Mouse (Mus musculus): ENCODE measurements at regions not wholly inside any gene's neighbourhood (a gene's known extent, or its start where the extent isn't known, plus 50 kb on each side); places are given as distances from the start of the nearest gene placed in this dataset.

DNA sequence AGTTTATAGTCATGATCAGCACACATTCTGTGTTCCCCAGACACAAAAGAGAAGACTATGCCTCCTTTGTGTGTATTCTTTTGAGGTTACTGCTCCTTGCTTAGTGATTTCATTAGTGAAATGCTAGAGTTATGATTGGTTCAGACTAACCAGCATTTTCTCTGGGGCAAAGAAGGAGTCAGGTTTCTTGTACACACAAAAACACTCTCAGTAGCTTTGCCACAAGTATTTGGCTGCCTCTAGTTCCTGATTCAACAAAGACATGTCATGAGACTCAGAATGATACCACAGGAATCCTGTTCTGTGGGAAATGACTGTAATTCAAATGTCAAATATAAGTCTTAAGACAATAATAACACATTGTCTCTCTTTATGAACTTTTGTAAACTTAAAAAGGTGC, 86.9 kb downstream of the Alx1 start:
- ATAC-seq (ENCODE audit: low FRiP score), result no peak
- Histone ChIP-seq H3K36me3 (ENCODE audit: insufficient read depth, low read length) (no peaks in the 10 kb centered on the region), H3K4me2 (ENCODE audit: low read depth, low read length, poor library complexity, severe bottlenecking) (no peak overlapping the region), H3K27ac (ENCODE audit: low read depth, low read length) (no peak overlapping the region), H3K9me3 (ENCODE audit: low read length) (no peaks in the 10 kb centered on the region), H3K4me3 (ENCODE audit: low read depth, low read length) (no peak overlapping the region), H3K4me1 (ENCODE audit: insufficient read depth, low read length) (no peaks in the 10 kb centered on the region), H3K9ac (replicated peaks; ENCODE audit: low read length, poor library complexity, severe bottlenecking) (no peak overlapping the region), H3K27me3 (ENCODE audit: insufficient read depth, low read length) (no peaks in the 10 kb centered on the region)
- no peak for DNase-seq (ENCODE audit: low spot score)
- no peak for TF ChIP-seq CTCF (IDR thresholded peaks at IDR 0.05)

GRCm38 (mm10) chr10:102940823-102941519, 89.0 kb downstream of the Alx1 start:
- TF ChIP-seq CTCF (IDR thresholded peaks at IDR 0.05), result no peak
- Histone ChIP-seq H3K4me2 (ENCODE audit: low read depth, low read length, poor library complexity, severe bottlenecking) (no peak overlapping the region), H3K9ac (replicated peaks; ENCODE audit: low read length, poor library complexity, severe bottlenecking) (no peak overlapping the region), H3K27me3 (ENCODE audit: insufficient read depth, low read length) (no peaks in the 10 kb centered on the region), H3K4me1 (ENCODE audit: insufficient read depth, low read length) (no peaks in the 10 kb centered on the region), H3K9me3 (ENCODE audit: low read length) (no peaks in the 10 kb centered on the region), H3K27ac (ENCODE audit: low read depth, low read length) (no peak overlapping the region), H3K4me3 (ENCODE audit: low read depth, low read length) (no peak overlapping the region), H3K36me3 (ENCODE audit: insufficient read depth, low read length) (no peaks in the 10 kb centered on the region)
- no peak for DNase-seq (ENCODE audit: low spot score)
- ATAC-seq (ENCODE audit: low FRiP score), result no peak

- no peaks in the 10 kb centered on the region for H3K4me1 ChIP-seq (ENCODE audit: insufficient read depth, low read length)
- DNase-seq (ENCODE audit: low spot score) (no peak), ATAC-seq (ENCODE audit: low FRiP score) (no peak)
- no peak overlapping the region for H3K27ac ChIP-seq (ENCODE audit: low read depth, low read length)
- no peaks in the 10 kb centered on the region for H3K9me3 ChIP-seq (ENCODE audit: low read length)
- H3K27me3 ChIP-seq (ENCODE audit: insufficient read depth, low read length), result no peaks in the 10 kb centered on the region
- no peak overlapping the region for H3K9ac ChIP-seq (replicated peaks; ENCODE audit: low read length, poor library complexity, severe bottlenecking)
- no peak overlapping the region for H3K4me2 ChIP-seq (ENCODE audit: low read depth, low read length, poor library complexity, severe bottlenecking)
- TF ChIP-seq CTCF (IDR thresholded peaks at IDR 0.05), result no peak
- H3K36me3 ChIP-seq (ENCODE audit: insufficient read depth, low read length), result no peaks in the 10 kb centered on the region
- 53% methylated on average over 3 of the region's 3 CpGs for WGBS
- H3K4me3 ChIP-seq (ENCODE audit: low read depth, low read length), result no peak overlapping the region
Measured at GRCm38 (mm10) chr10:102931445-102931844, 98.6 kb downstream of the Alx1 start.

- Histone ChIP-seq H3K36me3 (ENCODE audit: insufficient read depth, low read length) (no peaks in the 10 kb centered on the region), H3K27ac (ENCODE audit: low read depth, low read length) (no peak overlapping the region), H3K4me3 (ENCODE audit: low read depth, low read length) (no peak overlapping the region), H3K4me1 (ENCODE audit: insufficient read depth, low read length) (no peaks in the 10 kb centered on the region), H3K9ac (replicated peaks; ENCODE audit: low read length, poor library complexity, severe bottlenecking) (no peak overlapping the region), H3K27me3 (ENCODE audit: insufficient read depth, low read length) (no peaks in the 10 kb centered on the region), H3K9me3 (ENCODE audit: low read length) (no peaks in the 10 kb centered on the region), H3K4me2 (ENCODE audit: low read depth, low read length, poor library complexity, severe bottlenecking) (no peak overlapping the region)
- no peak for ATAC-seq (ENCODE audit: low FRiP score)
- 88% methylated on average over 1 of the region's 1 CpGs for WGBS
- no peak for TF ChIP-seq CTCF (IDR thresholded peaks at IDR 0.05)
- no peak for DNase-seq (ENCODE audit: low spot score)
Measured at GRCm38 (mm10) chr10:102928651-102929050, 101.4 kb downstream of the Alx1 start.

DNA sequence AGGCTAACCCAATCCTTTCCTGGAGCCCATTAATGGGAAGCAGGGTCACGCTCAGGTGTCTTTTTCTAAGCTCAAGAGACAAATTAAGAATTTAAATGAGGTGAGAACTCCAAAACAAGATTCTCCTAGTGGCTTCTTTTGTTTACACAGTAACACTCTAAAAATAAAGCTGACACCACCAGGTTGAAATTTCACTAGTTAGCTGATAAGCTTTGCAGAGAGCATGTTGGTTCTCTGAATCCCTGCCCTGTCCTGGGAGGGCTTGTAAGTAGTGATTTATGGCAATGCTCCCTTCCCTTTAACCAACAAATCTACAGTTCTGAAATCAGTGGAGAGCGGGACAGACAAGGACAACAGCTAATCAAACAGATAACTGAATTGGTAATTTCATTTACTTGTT, 132.6 kb downstream of the Alx1 start:
- ATAC-seq (ENCODE audit: low FRiP score) (no peak), DNase-seq (ENCODE audit: low spot score) (no peak)
- H3K4me3 ChIP-seq (ENCODE audit: low read depth, low read length), result no peak overlapping the region
- no peak overlapping the region for H3K4me2 ChIP-seq (ENCODE audit: low read depth, low read length, poor library complexity, severe bottlenecking)
- H3K9ac ChIP-seq (replicated peaks; ENCODE audit: low read length, poor library complexity, severe bottlenecking), result no peak overlapping the region
- H3K36me3 ChIP-seq (ENCODE audit: insufficient read depth, low read length), result no peaks in the 10 kb centered on the region
- whole genome bisulfite sequencing, result 65% methylated on average over 2 of the region's 2 CpGs
- no peaks in the 10 kb centered on the region for H3K9me3 ChIP-seq (ENCODE audit: low read length)
- no peaks in the 10 kb centered on the region for H3K4me1 ChIP-seq (ENCODE audit: insufficient read depth, low read length)
- no peaks in the 10 kb centered on the region for H3K27me3 ChIP-seq (ENCODE audit: insufficient read depth, low read length)
- TF ChIP-seq CTCF (IDR thresholded peaks at IDR 0.05), result no peak
- no peak overlapping the region for H3K27ac ChIP-seq (ENCODE audit: low read depth, low read length)

DNA sequence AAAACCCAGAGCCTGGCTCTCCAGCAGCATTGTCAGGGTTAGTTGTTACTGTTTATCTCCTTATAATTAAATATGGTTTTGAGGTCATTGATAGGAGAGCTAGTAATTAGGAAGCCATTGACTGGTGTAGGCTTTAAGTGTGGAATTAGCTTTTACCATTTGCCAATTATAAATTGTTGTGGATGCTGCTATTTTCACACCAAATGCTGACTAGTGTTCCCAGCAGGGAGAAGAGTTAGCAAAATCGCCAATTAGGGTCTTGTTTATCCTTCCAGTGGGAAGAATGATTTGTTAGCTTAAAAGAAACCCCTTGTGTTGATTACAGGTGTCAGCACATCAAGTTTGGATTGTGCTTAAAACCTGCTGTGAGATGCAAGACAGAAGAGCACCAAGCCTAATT, 134.1 kb downstream of the Alx1 start:
- no peaks in the 10 kb centered on the region for H3K27me3 ChIP-seq (ENCODE audit: insufficient read depth, low read length)
- TF ChIP-seq CTCF (IDR thresholded peaks at IDR 0.05), result no peak
- H3K36me3 ChIP-seq (ENCODE audit: insufficient read depth, low read length), result no peaks in the 10 kb centered on the region
- H3K4me2 ChIP-seq (ENCODE audit: low read depth, low read length, poor library complexity, severe bottlenecking), result no peak overlapping the region
- DNase-seq (ENCODE audit: low spot score), result no peak
- no peak overlapping the region for H3K27ac ChIP-seq (ENCODE audit: low read depth, low read length)
- H3K9me3 ChIP-seq (ENCODE audit: low read length), result no peaks in the 10 kb centered on the region
- H3K9ac ChIP-seq (replicated peaks; ENCODE audit: low read length, poor library complexity, severe bottlenecking), result no peak overlapping the region
- H3K4me1 ChIP-seq (ENCODE audit: insufficient read depth, low read length), result no peaks in the 10 kb centered on the region
- no peak overlapping the region for H3K4me3 ChIP-seq (ENCODE audit: low read depth, low read length)
- no peak for ATAC-seq (ENCODE audit: low FRiP score)
- WGBS, result 38% methylated on average over 1 of the region's 1 CpGs

Data from midbrain, postnatal 0 days (tissue).